Mouse (Mus musculus) urinary bladder, adult 18-20 months (tissue): ENCODE measurements at regions not wholly inside any gene's neighbourhood (a gene's known extent, or its start where the extent isn't known, plus 50 kb on each side); places are given as distances from the start of the nearest gene placed in this dataset.

Experiments used
- DNase-seq, 2 experiments: peaks; one replicate each; pipeline ENCODE4 v3.0.0; 2022; ENCODE audit warnings: low spot score in 2 of 2, mixed read lengths in 2 of 2

GRCm38 (mm10) chr15:61599734-61600133 lies 676.9 kb upstream of the A1bg start:
- no peak for DNase-seq

DNA sequence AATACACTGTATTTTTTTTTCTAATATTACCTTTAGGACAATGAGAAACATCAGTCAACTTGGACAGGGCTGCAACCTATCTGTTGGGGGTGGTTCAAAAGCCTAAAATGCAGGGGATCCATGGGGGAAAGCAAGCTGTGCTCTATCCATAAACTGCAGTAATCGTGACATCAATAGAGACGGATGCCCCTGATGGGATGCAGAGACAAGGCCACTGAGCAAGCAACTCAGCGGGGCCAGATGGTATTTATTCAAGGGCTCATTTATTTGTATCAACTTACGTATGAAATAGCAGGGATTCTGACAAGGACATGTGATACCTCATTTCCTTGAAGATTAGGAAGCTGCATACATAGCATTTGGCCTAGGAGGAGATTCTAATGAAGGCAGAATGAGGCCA lies 673.5 kb upstream of the A1bg start:
- DNase-seq, result no peak

DNA sequence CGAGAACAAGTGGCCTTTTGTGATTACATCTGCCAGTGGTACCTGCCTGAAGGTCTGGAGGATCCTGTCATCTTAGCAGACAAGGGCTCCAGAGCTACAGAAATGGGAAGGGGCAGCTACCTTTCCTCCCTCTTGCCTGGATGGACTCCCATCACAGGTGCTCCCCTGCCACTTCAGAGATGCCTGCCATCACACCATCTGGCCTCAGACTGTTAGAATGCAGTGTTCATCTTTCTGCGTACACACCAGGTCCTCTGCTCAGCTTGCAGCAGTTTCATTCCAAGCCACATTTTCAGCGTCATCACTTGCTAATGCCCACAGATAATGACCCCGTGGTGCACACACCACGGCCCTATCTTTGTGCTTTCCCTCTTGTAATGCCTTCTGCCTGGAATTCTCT lies 666.1 kb upstream of the A1bg start:
- DNase-seq, result no peak

GRCm38 (mm10) chr15:61582335-61582734 lies 659.5 kb upstream of the A1bg start:
- no peak for DNase-seq

GRCm38 (mm10) chr15:61563347-61563746 lies 640.5 kb upstream of the A1bg start:
- no peak for DNase-seq

DNA sequence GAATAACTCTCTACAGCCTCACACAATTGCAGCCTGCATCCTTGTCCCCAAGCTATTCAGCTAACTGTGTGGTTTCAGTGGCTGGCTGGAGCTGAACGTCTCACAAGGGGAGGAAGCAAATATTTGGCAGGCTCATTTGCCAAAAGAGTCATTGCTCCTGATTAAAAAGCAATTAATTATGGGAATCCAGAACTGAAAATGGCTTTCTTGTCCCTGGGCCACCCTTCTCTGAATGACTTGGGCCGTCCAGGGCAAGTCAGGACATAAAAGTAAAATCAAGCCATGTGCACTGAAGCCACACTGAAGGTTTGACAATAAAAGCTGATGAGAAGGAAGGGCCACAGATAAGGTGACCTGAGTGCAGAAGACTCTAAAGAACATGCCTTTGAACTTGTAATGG lies 639.4 kb upstream of the A1bg start:
- no peak for DNase-seq

- DNase-seq, result no peak
Measured at GRCm38 (mm10) chr15:61553908-61554307, 631.1 kb upstream of the A1bg start.

GRCm38 (mm10) chr15:61553081-61553680 lies 630.4 kb upstream of the A1bg start:
- no peak for DNase-seq

DNA sequence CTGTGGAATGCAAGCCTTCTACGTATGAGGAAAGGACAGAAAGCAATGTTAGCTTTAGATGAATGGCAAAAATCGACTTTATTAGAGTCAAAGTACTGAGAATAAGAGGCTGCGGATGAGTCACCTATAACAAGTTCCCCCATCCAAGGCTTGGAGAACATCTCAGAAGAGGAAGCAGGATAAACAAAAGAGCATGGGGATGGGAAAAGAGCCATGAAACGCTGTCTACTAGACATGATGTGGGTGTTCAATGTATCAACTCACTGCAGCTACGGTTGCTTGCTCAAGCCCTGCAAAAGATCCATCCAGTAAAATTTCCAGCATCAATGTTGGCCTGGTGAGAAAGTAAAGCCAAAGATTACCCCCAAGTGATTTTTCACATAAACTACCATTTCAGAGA lies 628.4 kb upstream of the A1bg start:
- no peak for DNase-seq

- DNase-seq, result no peak
Measured at GRCm38 (mm10) chr15:61548400-61548799, 625.6 kb upstream of the A1bg start.

GRCm38 (mm10) chr15:61546608-61547007 lies 623.8 kb upstream of the A1bg start:
- no peak for DNase-seq

DNA sequence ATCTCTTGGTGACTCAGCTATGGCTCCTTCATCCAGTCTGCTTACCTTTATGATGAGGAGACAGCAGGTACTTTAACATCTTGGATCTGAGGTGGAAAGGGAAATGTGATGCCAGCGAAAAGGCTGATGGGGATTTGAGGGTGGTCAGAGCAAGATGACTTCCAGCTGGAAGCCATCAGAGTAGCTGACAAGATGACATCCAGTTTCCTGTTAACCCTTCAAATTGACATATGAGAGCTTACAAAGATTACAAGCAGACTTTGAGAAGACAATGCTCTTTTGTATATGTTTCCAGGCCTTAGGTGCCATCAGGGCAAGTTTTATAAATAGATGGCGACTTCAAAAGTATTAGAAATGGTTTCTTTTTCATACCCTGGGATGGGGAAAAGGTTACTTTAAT lies 621.3 kb upstream of the A1bg start:
- no peak for DNase-seq

DNA sequence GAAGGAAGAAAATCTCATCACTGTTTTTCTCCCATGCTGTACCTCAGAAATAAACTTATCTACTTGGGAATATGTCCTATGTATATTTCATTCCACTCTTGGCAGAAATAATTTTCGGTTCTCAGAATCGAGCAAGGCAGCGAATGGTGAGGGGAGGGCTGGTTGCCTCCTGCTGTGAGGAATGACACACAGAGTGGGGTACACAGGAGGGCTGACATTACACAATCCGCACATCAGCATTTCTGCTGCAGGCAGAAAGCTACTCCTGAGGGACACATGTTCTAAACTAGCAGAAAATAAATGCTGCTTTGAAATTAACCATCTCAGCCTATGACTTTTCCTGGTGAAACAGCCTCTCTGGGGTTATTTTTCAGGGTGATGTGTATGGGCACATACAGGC lies 618.8 kb upstream of the A1bg start:
- no peak for DNase-seq

GRCm38 (mm10) chr15:61540753-61541421 lies 618.1 kb upstream of the A1bg start:
- DNase-seq, result no peak

GRCm38 (mm10) chr15:61538930-61539329 lies 616.1 kb upstream of the A1bg start:
- no peak for DNase-seq

- no peak for DNase-seq
Measured at GRCm38 (mm10) chr15:61538169-61538755, 615.5 kb upstream of the A1bg start.

GRCm38 (mm10) chr15:61536332-61536716 lies 613.5 kb upstream of the A1bg start:
- no peak for DNase-seq

DNA sequence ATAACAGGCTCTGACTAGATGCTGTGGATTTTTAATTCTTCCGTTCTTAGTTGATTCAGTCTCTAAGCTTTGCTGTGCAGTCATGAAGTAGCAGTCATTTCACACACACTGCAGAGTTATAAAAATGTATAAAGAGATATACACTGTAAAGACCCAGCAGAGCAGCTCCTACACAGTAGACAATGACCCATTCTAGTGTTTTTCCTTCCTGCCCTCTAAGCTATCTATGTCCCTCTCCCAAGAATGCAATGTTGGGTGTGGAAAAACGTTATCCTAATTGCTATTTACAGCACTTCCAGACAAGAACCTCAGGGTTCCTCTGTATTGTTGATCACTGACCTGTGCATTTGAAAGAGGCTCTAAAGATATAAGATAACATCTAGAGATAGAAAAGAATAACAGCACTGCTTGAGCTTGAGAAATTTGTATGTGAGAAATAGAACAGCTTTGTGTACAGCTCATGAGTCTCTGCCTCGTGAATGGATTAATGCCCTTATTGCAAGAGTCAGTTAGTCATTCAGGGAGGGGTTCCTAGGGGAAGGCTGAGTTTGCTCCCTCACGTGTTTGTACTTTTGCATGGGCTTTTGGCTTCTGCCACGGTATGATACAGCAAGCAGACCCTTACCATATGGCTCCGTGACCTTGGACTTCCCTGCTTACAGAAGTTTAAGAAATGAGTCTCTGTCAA lies 613.0 kb upstream of the A1bg start:
- no peak for DNase-seq

- DNase-seq, result no peak
Measured at GRCm38 (mm10) chr15:61535180-61535579, 612.4 kb upstream of the A1bg start.

- DNase-seq, result no peak
Measured at GRCm38 (mm10) chr15:61532808-61533207, 610.0 kb upstream of the A1bg start.

- no peak for DNase-seq
Measured at GRCm38 (mm10) chr15:61532040-61532439, 609.2 kb upstream of the A1bg start.

DNA sequence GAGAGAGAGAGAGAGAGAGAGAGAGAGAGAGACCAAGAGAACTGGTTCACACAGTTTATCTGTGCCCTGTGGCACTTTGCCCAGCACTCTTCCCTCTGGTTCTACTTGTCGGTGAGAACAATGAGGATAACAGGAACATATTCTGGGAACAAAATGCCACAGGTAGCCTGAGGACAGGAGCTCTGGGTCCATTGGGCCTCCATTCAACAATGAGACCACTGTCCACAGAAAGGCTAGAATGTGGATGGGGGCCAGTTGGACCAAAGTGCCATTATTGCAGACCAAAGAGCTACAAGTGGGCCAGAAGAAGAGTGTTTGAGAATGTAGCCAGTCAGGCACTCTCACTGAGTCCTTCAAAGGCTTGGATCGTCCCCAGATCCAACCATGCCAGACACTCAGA lies 600.2 kb upstream of the A1bg start:
- DNase-seq, result no peak

GRCm38 (mm10) chr15:61517265-61517664 lies 594.5 kb upstream of the A1bg start:
- no peak for DNase-seq
